Mouse (Mus musculus): ENCODE measurements around the gene Babam2.

Babam2 gene

DNA sequence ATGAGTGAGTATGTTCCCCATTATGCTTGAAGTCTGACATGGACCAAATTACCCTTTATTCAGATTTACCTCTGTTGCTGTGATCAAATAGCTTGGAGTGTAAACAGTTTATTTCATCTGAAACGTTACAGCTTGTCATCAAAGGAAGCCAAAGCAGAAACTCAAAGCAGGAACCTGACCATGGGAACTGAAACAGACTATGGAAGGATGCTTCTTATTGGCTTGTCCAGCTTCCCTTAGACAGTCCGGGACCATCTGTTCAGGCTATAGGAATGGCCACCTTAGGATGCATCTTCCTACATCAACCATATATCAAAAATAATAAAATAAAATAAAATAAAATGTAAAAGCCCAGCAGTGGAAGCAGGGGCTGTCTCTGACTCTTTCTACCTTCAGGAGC, 183.0 kb downstream of the Babam2 start:
- DNase-seq (ENCODE audit: low spot score in 2 of 2): no peak

DNA sequence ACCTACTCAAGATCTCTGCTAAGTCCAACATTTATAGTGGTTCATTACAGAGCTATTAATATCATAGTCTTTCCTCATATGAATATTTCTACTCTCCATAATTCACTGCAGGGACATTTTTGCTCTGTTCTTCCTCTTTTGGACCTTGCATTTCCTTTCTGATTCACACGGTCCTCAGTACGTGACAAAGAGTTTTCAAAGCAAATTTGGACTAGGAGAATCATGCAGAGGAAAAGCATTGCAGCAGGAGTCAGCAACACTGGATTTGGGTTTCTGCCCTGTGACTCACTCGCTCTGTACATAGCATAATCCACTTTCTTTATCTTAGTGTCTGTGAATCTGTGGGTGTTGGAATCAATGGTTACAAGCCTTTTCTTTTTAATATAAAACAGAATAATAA, 184.8 kb downstream of the Babam2 start:
- no peak for DNase-seq (ENCODE audit: low spot score in 2 of 2)

DNA sequence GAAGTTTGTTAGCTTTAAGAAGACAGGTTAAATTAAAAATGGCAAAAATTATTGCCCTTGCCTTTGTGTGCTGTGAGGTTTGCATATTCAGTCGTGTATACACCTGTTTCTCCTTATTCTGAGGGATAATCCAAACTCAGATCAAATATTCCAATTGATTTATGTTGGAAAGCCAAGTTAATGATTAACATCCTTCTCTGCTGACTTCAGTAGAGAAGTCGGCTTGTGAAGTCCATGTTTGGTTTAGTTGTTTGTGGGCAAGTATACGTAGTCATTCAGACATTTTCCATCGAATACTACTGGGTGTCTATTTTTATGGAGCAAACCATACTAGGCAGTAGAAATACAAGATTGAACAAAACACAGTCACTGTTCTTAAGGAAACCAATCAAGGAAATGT, 187.5 kb downstream of the Babam2 start:
- DNase-seq (ENCODE audit: low spot score in 2 of 2): no peak

DNA sequence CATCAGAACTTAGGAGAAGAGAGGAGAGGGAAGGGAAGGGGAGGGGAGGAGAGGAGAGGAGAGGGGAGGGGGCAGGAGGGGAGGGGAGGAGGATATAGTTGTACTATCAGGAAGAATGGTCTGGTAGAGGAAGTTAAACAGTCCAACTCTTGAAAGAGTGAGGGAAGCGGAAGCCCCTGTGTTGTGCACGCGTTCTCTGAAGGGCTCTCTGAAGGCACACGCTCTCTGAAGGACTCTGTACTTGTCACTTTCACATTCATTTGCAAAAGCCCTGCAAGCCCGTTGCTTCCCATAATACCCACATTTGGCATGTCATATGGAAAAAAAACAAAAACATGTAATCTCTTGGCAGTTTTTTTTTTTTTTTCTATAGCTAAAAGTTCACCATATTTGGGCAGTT, 190.1 kb downstream of the Babam2 start:
- no peak for DNase-seq (ENCODE audit: low spot score in 2 of 2)

DNA sequence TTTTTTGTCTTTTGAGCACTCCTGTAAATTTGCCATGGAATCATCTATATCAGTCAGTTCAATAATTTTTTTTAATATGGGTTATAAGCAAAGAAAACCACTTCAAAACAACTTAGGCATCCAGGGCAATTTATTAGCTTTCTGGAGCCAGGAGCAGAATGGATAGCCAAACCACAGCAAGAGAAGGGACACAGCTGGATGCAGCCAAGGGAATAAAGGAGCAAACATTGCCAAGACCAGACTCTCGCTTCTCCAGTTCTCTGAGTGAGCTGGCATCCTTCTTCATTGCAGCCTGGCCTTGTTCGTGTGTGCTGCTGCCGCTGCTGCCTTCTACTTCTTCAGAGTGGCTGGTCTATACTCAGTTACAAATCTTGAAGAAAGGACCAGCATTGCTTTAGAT, 190.9 kb downstream of the Babam2 start:
- DNase-seq (ENCODE audit: low spot score in 2 of 2): no peak

DNA sequence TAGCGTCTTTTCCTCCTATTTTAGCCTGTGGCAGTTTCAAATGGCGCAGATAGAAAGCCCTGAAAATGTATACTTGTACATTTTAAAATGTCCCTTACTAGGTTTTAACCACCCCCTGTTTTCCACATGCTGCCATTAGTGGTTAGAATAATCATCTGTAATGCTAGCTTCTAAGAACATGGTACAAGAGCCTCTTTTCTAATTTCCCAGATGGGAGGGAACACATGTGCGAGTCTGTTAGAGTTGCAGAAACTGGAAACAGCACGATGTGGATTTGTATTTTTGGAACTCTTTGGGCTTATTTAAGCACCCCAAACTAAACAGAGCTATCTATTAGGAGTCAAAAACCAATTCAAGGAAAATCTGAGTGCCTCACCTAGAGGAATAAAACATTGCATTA, 195.1 kb downstream of the Babam2 start:
- no peak for DNase-seq (ENCODE audit: low spot score in 2 of 2)

DNA sequence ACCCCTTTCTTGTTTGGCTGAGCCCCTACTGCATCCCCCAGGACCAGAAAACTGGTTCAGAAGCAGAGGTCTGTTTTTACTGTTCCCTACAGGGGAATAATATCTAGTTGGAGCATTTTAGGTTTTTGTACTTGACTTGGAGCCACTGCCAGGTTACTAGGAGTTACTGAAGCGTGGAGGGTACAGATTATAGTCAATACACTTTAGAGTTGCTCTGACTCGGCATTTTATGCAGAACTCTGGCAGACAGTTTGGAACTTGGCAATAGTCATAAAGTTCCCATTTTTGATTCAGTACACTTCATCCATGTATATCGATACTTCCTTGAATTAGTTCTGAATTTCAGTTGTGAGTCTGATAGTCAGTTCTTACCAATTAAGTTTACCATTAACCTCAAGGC, 202.4 kb downstream of the Babam2 start:
- no peak for DNase-seq (ENCODE audit: low spot score in 2 of 2)

DNA sequence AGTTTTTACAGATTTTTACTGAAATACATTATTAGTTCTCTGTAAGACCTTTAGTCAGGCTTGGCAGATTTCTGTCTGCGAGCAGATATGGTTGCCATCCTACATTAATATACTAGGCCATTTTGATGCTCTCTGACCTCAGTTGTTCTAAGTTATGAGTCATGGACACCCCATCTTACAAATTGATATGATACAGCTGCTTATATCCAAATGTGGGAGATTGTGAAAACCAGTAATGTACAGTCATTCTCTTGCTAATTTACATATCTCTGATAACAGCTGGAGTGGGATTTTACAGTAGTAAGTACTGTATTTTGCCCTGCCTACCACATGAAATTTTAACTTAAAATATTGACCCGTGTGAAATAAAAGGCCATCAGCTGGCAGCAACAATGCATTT, 204.7 kb downstream of the Babam2 start:
- DNase-seq (ENCODE audit: low spot score in 2 of 2): no peak

DNA sequence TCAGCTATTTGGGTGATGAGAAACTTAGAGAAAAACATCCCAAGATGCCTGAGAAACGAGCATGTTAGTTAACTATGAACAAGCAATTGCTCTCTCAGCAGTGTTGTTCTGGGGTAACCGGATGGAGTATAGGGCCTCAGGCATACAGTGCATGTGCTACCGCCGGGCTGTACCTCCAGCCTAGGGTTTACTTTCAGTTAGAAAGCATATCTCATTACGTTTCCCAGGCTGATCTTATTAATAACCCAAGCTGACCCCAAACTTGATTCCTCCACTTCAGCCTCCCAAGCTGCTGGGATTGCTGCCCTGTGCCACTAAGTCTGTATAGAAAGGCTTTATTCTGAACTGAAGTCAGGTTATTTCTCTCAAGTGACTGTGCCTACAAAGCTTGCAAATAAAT, 205.4 kb downstream of the Babam2 start:
- DNase-seq (ENCODE audit: low spot score in 2 of 2): no peak

DNA sequence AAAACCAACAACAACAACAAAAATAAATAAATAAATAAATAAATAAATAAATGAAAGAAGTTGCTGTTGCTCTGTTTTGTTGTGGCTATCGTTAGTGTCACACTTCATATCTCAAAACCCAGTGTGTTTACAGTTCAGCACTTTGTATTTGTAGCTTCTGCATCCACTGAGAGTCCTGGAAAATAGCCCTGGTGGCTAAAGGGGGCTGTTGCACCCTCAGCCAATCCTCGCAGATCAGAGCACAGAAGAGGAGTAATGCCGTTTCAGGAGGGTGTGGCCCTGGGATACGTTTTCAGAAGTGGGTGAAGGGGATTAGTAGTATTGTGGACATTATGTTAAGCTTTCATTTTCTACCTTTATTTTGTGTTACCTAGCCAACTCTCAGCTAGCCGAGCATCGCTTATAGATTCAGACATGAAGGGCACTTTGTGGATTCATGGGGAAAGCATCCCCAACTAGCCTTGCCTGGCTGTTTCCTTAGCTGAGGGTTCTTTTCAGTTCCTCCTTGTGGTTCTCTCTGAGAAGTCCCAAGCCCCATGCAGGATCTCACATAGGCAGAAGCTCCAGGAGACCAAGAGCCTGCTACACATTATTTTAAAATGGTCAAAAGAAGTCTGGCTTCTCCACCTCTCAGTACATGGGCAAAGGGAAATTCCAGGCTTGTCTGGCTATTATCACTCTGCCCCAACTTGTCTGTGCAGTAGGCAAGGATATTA, 207.6 kb downstream of the Babam2 start:
- no peak for DNase-seq (ENCODE audit: low spot score in 2 of 2)

DNA sequence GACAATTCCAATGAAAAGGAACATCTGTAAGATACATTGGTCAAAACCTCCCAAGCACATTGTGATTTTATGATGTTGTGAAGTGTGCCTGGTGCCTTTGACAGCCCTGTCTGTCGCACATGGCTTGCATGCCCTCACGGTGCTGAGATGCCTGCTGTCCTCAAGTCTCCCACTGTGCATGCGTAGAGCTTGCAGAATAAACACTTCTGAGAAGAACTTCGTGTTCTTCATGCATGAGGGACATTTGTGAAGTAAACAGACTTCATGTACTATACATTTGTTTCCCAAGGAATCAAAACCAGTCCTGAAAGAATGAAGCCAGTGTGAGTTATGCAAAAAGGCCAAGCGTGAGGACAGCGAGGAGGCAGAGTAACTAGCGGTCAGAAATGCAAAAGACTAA, 208.3 kb downstream of the Babam2 start:
- DNase-seq (ENCODE audit: low spot score in 2 of 2): no peak

DNA sequence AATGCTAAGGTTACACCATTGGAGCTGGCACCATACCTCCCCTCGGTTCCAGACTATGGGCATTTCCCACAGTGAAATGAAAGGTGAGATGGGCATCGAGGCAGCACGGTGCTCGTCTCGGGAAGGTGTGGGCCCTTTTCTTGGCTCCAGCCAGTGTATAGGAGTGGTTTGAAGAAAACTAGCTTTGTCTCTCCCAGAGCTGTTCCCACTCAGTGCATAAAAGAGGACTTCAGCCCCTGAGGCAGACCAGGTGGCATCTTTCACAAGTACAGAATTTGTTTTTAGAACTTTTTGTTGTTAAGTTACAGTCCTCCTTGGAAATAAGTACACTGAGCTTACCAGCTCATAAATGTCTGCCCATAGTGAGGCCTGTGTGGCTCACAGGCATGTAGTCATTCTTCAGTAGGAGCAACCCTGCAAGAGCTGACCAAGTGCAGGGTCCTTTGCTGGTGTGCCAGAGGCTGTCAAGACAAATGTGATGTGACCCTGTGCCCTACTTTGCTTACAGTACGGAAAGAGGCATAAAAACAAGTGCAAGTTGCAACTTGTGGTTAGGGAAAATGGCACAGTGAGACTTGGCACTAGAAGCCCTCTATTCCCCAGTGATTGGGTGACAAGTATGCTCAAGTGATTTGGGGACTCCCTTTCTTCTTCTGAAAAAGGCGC, 208.9 kb downstream of the Babam2 start:
- no peak for DNase-seq (ENCODE audit: low spot score in 2 of 2)

DNA sequence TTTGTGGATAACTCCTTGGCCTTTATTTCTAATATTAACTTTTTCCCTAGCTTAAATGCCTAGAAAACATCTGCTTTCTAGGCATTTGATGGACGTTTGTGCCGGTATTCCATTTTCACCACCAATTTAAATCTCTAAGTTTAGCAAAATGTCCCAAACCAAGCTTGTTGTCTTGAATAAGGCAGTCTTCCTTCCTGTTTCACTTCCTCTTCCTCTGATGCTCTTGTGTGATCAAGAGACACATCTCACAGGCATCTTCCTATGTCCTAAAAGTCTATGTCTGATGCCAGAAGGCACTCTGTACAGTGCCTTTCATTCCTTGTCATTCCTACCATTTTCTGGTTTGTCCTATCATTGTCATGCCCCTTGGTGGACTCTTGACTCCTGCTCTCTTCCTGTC, 210.5 kb downstream of the Babam2 start:
- no peak for DNase-seq (ENCODE audit: low spot score in 2 of 2)

DNA sequence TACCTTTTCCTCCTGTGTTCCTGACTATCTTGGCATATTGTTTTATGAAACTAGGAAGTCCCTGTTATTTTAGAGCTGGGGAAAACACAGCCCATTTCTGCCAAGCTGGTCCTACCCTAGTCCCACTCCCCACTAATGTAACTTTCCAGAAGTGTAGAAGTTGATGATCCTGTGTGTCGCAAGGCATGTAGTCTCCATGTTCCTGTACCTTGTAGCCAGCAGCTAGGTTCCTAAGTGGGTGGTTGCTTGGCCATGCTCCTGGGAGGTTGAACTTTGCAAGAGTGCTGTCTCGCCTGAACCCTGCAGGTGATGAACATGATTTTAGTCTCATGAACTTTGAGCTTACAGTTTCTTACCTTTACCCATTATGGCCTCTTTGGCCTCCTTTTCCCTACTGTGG, 211.3 kb downstream of the Babam2 start:
- DNase-seq (ENCODE audit: low spot score in 2 of 2): no peak

DNA sequence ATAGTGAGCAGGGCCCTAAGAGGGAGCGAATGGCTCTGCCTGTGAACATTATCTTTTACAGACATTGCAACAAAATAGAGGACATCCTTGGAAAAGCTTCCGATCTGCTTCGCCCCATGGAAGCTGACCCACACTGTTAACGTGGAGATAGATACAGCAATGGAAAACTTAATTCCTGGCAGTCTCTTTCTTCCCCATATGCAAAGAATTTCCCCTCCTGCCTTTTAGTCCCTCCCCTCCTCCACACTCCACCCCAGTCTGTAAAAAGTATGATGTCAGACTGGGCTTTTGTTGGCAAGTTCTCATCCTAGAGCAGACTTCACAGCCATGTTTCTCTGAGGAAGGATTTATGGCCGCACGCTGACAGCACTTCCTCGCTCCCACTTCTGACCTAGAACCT, 218.8 kb downstream of the Babam2 start:
- DNase-seq (ENCODE audit: low spot score in 2 of 2): no peak

DNA sequence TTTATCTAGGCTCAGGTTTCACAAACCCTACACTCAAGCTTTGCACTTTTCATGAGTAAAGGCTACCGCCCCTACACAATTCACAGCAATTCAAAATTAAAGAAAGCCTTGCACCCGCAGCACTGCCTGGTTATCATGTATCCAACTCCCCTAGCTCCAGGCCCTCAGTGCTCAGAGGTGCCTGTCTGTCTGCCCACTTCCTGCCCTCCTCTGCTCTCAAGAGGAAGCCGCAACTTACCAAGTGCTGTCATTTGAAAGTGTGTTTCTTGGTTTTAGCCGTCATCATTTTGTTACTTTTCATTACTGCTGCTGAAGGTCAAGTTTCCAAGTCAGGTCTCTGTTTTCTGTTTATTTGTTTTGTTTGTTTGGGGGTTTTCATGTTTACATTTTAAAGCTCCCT, 221.1 kb downstream of the Babam2 start:
- no peak for DNase-seq (ENCODE audit: low spot score in 2 of 2)

DNA sequence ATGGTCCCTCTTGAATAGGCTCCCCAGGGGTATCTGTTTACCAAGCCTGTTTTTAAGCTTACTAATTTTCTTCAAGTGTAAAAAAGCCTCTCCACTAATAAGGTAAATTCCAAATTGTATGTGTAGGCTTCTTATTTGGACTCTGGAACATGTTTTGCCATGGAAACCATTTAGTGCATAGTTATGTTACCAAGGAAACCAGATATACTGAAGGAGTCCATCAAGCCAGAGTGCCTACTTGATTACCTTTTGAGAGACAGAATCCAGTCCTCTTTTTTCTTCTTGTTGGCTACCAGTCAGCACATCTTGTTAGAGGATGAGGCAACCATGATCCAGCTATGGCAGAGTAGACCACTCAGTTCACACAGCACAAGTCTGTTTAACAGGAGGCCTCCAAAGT, 222.6 kb downstream of the Babam2 start:
- DNase-seq (ENCODE audit: low spot score in 2 of 2): no peak

DNA sequence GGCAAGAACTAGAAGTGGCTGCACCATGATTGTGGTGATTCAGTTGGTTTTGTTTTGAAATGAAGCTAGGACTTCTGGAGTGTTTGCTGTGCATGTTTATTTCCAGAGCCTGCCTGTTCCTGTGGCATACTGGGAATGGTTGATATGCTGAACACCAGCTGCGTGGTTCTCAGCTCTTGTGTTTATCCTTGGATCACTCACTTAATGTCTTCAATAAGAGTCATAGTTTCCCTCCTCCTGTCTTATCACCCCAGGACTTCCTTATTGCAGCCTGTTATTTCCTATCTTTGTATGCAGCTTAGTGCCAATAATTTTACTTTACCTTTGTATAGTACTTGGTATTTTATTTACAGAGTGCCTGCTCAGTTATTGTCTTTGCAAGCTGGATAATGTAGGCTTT, 223.4 kb downstream of the Babam2 start:
- no peak for DNase-seq (ENCODE audit: low spot score in 2 of 2)

DNA sequence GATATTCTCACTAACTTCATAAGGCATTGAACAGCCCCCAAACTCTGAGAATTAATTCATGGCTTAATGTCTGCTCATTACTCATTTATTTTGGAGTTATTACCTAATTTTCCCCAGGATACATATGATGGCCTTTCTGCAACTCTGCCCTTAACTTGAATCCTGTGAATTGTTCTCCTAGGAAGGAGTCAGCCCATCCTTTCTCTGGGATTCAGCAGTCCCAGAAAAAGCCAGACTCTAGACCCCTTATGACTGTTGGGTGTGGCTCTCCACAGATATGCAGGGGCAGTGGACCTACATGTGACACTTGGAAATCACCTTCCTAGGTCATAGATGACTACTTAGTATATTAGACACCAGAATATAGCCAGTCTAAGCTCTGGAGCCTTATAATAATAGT, 226.6 kb downstream of the Babam2 start:
- no peak for DNase-seq (ENCODE audit: low spot score in 2 of 2)

DNA sequence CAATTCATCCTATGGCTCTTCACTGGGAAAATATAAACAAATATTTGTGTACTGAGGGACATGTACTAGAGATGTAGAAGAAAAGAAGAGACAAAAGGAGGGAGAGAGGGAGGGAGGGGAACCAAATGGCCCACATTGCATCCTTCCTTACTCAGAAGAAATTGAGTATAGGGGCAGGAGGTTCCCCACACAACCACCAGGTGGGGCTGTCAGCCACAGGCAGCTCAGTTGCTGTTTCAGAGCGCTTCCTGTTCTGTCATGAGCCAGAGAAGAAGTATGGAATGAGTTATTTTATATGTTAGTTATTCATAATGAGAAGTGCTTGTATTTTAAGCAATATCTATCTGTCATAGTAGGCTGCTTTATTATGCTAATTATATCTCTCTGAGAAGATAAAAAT, 229.1 kb downstream of the Babam2 start:
- DNase-seq (ENCODE audit: low spot score in 2 of 2): no peak

DNA sequence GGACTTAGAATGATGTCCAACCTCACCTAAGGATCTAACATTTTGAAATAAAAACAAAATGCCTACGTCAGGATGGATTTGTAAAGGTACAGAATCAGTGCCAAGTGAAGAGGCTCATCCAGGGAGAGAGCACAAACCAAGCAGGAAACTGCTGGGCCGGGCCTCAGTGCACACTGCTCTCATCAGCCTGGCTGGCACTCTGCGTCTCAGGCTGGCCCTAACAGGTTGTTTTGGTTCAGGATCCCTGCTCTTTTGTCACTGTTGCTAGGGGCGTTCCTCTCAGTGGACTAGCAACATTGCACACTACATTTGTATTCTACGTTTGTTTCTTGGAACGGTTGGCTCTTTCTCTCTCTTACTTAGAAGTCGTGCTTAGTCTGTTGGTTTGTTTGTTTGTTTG, 231.5 kb downstream of the Babam2 start:
- peak in 1 of 2 experiments; percentile 17 for DNase-seq (ENCODE audit: low spot score in 2 of 2)

DNA sequence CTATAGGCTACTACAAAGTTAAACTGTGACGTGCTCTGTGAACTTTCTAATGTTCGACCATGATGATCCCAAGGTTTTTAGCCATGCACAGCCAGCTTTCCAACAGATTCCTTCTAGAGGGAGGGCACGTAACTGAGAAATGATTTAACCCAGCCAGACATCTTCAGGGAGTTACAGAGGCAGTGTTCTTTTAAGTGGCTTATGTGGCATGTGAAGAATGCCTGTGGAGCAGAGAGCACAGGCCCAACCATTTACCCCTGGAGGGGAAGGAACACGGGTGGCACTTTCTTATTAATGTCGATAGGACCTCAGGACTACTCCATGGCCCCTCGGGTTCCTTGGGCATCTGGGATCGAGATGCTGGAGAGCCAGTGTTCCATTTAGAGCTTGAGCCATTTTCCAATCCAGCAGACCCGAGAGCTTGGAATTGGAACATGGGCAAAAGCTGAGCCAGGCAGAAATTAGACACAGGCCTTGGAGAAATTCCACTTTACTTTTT, 233.7 kb downstream of the Babam2 start:
- no peak for DNase-seq (ENCODE audit: low spot score in 2 of 2)

DNA sequence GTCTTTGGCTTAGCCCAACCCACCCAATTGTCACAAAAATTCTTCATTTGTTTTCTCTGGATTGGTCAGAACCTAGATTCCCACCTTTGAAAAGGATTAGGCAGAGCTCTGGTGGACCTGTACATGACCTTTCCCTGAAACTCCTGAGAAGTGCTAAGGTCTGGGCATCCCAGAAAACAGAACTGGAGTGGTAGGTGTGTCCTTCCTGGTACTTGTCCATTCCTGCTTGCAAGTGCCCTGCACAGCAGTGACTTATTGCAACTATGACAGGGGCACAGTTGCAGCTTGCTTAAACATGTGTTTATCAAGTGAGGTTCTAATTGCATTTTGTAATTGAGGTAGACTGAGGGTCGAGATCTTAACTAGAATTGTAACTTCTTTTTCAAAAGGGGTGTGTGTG, 234.2 kb downstream of the Babam2 start:
- no peak for DNase-seq (ENCODE audit: low spot score in 2 of 2)

DNA sequence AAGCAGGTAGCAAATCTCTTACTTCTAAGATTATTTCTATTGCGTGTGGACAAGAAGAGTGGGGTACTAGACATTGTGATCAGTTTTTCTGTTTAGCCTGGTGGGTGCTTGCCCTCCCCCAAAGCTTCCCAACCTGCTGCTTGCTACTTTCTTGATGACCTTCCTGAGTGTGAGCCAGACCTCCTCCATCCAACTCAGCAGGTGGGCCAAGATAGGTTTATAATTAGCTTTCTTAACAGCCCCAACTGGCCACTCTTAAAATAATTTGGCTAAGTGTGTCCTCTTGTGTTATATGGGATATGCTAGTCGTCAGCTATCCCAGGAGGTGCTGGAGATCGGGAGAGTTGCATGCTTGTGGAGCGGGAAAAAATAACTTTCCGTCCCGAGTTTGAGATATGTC, 235.8 kb downstream of the Babam2 start:
- no peak for DNase-seq (ENCODE audit: low spot score in 2 of 2)

Measured in frontal cortex, postnatal 10 days (tissue).